Mouse (Mus musculus) spleen, adult 2 months (tissue): ENCODE data around the gene Rad51b. TPM values are rescaled to one million over a fixed set of nuclear protein-coding genes. Genes with fewer than 3 reads are reported as not detected.

ENCODE experiments used
- DNase-seq, 2 experiments: peaks; one replicate each; pipeline versions ENCODE4 v3.0.0 to v3.0.0-alpha.2; 2012 to 2021; ENCODE audit warnings: low spot score in 2 of 2, low read depth in 1 of 2
- H3K27ac ChIP-seq: fragments of 200-500 bp; 2 replicates; pipeline ENCODE4 v1.5.1; 2012; ENCODE audit warnings: low read length, inconsistent platforms; ENCODE audit not compliant: insufficient read depth
- H3K27me3 ChIP-seq: fragments of 200-500 bp; 2 replicates; pipeline ENCODE4 v1.6.1; 2012; ENCODE audit warnings: mild to moderate bottlenecking, moderate library complexity, low read length, inconsistent platforms; ENCODE audit not compliant: control insufficient read depth, insufficient read depth
- H3K36me3 ChIP-seq: fragments of 200-500 bp; 2 replicates; pipeline ENCODE4 v1.6.1; 2012; ENCODE audit warnings: mild to moderate bottlenecking, low read length, inconsistent platforms; ENCODE audit not compliant: control insufficient read depth, insufficient read depth
- H3K4me1 ChIP-seq: fragments of 200-500 bp; 2 replicates; pipeline ENCODE4 v1.6.1; 2011; ENCODE audit warnings: inconsistent platforms; ENCODE audit not compliant: control insufficient read depth, insufficient read depth, insufficient read length
- H3K4me3 ChIP-seq: fragments of 200-500 bp; 2 replicates; pipeline ENCODE4 v1.5.1; 2011; ENCODE audit warnings: mild to moderate bottlenecking, inconsistent platforms; ENCODE audit not compliant: insufficient read depth, insufficient read length; ENCODE audit errors: extremely low read depth
- CTCF ChIP-seq: fragments of 200-500 bp; IDR thresholded peaks from 2 replicates; pipeline ENCODE4 v1.5.1; 2011; ENCODE audit warnings: mild to moderate bottlenecking, inconsistent platforms; ENCODE audit not compliant: insufficient read depth, insufficient read length, insufficient replicate concordance; ENCODE audit errors: extremely low read depth
- POLR2A ChIP-seq: fragments of 200-500 bp; IDR thresholded peaks from 2 replicates; pipeline ENCODE4 v1.6.1; 2011; ENCODE audit warnings: low read depth, low read length, inconsistent platforms
- WGBS: fragments of 180-500 bp; shearing (Covaris S2); methylation state at CpG from one replicate; pipeline ENCODE4 v1.1.7; 2018; 5-methylcytosine and 5-hydroxymethylcytosine counted together
- polyA plus RNA-seq: library from polyadenylated mRNA; depleted of rRNA; stranded (reverse); fragments of >200 nt; gene quantifications from 2 replicates; pipeline ENCODE4 v1.2.3, GENCODE M21; 2012

Gene Rad51b
- polyA plus RNA-seq, 1 experiment = 0.26 TPM

DNA sequence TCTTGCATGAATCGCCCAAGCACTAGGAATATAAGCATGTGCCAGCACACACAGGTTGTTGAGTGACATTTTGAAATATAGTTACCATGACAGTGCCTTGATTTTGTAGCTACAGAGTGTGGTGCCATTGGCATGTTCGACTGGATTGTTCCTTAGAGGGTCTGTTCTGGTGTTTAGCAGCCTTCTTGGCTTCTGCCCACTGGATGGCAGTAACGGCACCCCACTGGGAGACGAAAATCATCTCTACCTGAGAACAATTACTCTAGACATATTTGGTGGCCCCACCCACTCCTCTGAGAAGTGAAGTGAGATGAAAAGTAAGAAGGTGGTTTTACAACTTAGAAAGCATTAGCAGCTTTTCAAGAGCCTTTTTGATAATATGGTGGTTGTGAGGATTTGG, 156.9 kb downstream of the Rad51b start:
- Histone ChIP-seq H3K27me3 (no peaks in the 10 kb centered on the region), H3K27ac (no peak overlapping the region), H3K4me3 (no peak overlapping the region), H3K36me3 (no peaks in the 10 kb centered on the region), H3K4me1 (no peaks in the 10 kb centered on the region)
- 79% methylated on average over 4 of the region's 4 CpGs for WGBS
- DNase-seq = no peak
- no peak for TF ChIP-seq POLR2A
- no peak for TF ChIP-seq CTCF

DNA sequence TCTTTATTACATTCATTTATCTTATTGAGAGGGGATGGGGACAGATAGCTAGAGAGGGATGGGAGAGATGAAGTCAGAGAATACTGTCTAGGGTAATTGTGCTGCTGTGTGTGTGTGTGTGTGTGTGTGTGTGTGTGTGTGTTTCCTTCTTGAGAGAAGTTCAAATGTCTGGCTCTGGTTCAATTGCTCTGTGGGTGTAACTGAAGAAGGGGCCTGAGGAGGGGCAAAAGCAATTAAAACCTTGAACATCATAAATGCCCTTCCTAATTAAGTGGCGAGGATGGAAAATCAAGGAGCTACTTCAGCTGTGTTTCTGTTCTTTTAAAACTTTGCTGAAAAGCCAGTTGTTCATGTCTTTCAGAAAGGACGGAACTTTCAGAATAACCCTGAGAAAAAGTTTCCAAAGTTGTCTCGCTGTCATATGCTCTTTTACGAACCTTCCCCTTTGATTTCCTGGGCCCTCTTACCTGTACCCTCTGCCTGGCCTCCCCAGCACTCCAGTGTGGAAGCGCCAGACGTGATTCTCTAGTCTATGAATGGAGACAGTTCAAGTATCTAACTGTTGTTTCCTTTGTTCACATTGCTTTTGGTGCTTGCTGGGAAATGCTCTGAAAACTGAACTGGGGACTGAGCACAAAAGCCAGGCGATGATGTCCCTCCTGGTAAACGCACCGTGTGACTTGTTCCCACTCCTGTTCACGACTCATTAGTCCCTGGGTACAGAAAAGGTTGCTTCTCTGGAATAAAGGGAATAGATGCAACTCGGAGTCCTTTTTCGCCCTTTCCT, 158.2 kb downstream of the Rad51b start:
- no peaks in the 10 kb centered on the region for H3K4me1 ChIP-seq
- DNase-seq = no peak
- H3K27me3 ChIP-seq = no peaks in the 10 kb centered on the region
- H3K27ac ChIP-seq = no peak overlapping the region
- no peaks in the 10 kb centered on the region for H3K36me3 ChIP-seq
- WGBS = 93% methylated on average over 12 of the region's 12 CpGs
- no peak for TF ChIP-seq CTCF
- no peak for TF ChIP-seq POLR2A
- no peak overlapping the region for H3K4me3 ChIP-seq

DNA sequence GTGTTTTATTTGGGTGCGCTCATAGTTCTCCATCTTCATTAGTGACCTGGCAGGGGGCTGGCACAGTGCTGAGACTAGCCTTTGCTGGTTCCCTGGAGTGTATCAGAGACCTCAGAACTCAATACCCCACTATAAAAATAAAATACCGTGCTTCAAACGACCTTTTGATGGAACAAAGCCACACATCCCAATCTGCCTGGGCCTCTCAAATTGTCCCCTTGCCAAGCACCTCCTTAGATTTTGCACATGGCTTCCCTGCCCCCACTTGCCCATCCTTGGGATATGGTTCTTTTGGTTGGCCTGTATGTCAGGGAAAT, 158.7 kb downstream of the Rad51b start:
- H3K27ac ChIP-seq = no peak overlapping the region
- WGBS = 71% methylated on average over 3 of the region's 3 CpGs

DNA sequence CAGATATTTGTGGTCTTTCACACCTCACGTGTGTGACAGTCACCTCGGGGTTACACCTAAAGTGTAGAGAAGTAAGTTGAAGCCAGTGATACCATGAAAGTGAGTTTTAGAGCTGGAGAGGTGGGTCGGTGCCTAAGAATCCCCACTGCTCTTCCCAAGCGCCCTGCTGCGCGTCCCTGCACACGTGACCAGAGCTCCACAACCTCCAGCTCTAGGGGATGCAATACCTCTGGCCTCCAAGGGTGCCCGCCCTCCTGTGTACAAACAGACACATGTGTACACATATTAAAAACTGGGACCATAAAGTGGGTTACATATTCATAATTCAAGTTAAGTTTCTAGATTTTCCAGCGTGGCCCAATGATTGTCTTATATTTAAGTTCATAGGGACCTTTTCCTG, 159.2 kb downstream of the Rad51b start:
- no peak for DNase-seq
- TF ChIP-seq POLR2A = no peak
- TF ChIP-seq CTCF = no peak
- 92% methylated on average over 9 of the region's 9 CpGs for WGBS
- no peaks in the 10 kb centered on the region for H3K36me3 ChIP-seq
- H3K4me3 ChIP-seq = no peak overlapping the region
- no peaks in the 10 kb centered on the region for H3K4me1 ChIP-seq
- no peaks in the 10 kb centered on the region for H3K27me3 ChIP-seq
- no peak overlapping the region for H3K27ac ChIP-seq

More for the DNA sequence above, 158.7 kb downstream of the Rad51b start:
- no peaks in the 10 kb centered on the region for H3K36me3 ChIP-seq
- H3K27me3 ChIP-seq = no peaks in the 10 kb centered on the region
- no peaks in the 10 kb centered on the region for H3K4me1 ChIP-seq
- no peak for DNase-seq
- TF ChIP-seq POLR2A = no peak
- no peak for TF ChIP-seq CTCF
- no peak overlapping the region for H3K4me3 ChIP-seq

DNA sequence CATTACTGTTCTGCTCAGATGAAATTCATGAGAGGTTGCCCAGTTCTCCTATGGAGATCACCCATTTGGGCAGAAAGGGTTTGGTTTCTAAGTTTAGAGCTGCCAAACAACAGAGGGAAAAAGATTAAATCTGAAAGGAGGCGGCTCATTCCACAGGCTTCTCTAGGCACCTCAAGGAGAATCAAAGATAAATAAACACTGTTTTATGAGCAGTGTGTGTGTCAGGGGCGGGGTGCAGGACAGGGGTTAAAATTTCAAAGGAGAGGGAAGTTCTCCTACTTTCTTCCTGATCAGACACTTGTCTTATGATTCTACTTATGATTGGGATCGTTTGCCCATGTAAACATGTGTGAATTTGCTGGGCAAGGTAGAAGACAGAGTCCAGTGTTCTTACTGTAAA, 166.3 kb downstream of the Rad51b start:
- H3K4me3 ChIP-seq = no peak overlapping the region
- no peaks in the 10 kb centered on the region for H3K27me3 ChIP-seq
- TF ChIP-seq CTCF = no peak
- no peak for TF ChIP-seq POLR2A
- DNase-seq = no peak
- no peak overlapping the region for H3K27ac ChIP-seq
- 81% methylated on average over 3 of the region's 3 CpGs for WGBS
- H3K4me1 ChIP-seq = no peaks in the 10 kb centered on the region
- H3K36me3 ChIP-seq = no peaks in the 10 kb centered on the region

DNA sequence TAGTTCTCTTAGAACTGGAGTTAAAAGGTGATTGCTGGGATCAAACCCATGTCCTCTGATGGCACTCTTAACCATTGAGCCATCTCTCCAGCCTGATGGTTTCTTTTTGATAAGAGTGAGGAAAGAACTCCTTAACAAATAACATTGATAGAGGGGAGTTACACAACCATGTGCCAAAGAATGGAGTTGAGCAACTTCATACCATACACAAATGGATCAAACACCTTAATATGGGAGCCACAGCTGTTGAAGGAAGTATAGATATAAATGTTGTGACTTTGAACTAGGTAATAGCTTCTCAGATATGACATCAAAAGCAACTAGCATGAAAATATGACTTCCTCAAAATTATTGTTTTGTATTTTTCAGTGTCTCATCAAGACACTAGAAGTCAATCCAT, 173.0 kb downstream of the Rad51b start:
- H3K36me3 ChIP-seq = no peaks in the 10 kb centered on the region
- H3K27me3 ChIP-seq = no peaks in the 10 kb centered on the region
- H3K27ac ChIP-seq = no peak overlapping the region
- DNase-seq = no peak
- no peaks in the 10 kb centered on the region for H3K4me1 ChIP-seq
- TF ChIP-seq POLR2A = no peak
- no peak for TF ChIP-seq CTCF
- no peak overlapping the region for H3K4me3 ChIP-seq

DNA sequence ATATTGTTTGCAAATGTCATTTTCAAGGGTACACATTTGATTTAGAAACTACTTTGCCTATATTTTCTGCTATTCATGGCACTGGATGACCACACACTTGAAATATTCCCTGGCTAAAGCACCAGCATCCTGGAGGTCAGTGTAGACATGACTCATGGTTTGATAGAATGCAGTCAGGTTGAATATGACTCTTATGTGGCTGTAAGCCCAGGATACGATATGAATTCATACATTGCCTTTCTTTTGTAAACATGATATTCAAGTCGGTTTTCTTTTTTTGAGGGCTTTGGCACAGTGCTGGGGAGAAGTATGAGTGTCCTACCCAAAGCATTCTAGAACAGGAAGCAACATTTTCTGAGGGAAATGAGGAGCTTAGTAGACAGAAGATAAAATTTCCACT, 174.8 kb downstream of the Rad51b start:
- Histone ChIP-seq H3K27me3 (no peaks in the 10 kb centered on the region), H3K4me3 (no peak overlapping the region), H3K36me3 (no peaks in the 10 kb centered on the region), H3K4me1 (no peaks in the 10 kb centered on the region), H3K27ac (no peak overlapping the region)
- TF ChIP-seq CTCF (no peak), POLR2A (no peak)
- WGBS = 83% methylated on average over 2 of the region's 2 CpGs
- DNase-seq = no peak
